Mouse (Mus musculus): Measurements from ENCODE around the gene Lin7c. TPM values are rescaled to one million over a fixed set of nuclear protein-coding genes. Genes with fewer than 3 reads are reported as not detected.

Lin7c gene
- total RNA-seq (2023), result 55.3 TPM

DNA sequence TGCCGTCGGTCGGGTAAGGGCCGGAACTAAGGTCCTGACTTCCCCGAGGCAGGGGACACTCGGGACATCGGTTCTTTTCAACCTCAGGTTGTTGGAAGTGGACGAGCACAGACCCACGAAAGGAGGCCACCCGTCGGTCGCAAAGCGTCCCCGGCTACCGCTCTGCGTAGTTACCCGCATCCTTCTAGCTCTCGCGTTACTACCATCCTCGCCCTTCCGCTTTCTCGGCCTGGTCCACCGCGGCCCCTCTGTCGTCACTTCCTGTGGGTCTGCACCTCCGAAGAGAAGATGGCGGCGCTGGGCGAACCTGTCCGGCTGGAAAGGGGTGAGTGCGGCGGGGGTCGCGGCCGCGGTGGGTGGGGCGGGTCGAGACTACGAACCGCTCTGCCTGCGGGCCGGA, at the start of gene Lin7c:
Gene Lin7c (plus strand): TSS at position 257 of the 400 bp plus-strand sequence.

DNA sequence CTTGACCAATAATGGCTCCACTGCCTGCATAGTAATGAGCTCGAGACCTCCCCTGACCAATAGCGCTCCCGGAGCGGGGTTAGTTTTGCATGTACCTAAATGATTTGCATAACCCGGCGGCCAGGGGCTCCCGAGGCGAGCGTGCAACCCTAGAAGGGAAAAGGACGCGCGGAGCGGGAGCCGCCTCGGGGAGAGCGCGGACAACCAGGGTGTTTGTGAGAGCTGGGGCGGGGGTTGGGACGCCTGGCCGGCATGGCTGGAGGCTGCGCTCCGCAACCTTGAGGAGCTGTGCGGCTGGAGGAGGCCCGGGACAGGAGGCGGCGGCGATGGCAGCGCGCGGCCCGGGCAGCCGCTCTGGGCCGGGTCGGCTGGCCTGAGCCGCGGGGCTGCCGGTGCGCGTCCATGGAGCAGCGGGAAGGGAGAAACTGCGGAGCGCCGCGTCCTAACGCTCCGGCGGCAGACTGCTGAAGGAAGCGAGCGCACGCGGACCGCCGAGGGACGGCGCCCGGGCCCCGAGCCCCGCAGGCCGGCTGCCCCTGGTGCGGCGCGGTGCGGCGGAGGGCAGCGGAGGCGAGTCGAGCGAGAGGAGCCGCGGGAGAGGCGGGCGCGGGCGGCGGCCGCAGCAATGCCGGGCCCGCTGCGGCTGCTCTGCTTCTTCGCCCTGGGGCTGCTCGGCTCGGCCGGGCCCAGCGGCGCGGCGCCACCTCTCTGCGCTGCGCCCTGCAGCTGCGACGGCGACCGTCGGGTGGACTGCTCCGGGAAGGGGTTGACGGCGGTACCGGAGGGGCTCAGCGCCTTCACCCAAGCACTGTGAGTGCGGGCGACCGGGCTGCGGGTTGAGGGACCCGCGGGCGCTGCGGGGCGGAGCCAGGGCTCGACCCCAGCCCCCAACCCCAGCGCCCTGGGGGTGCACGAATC, 27.1 kb downstream of the Lin7c start, which contains the start of gene Lgr4:
Gene Lgr4 (plus strand): TSS at position 152 of the 918 bp plus-strand sequence.

Other genes starting within 250 kb of the Lin7c start
- gene Bdnf, start 216.2 kb upstream of the Lin7c start, total RNA-seq (2023), result not detected
- 0.21 TPM for gene Lgr4, start 26.8 kb downstream of the Lin7c start, total RNA-seq (2023)
- gene Ccdc34, start 127.0 kb downstream of the Lin7c start, total RNA-seq (2023), result 3.1 TPM